Mouse (Mus musculus): ENCODE measurements at regions not wholly inside any gene's neighbourhood (a gene's known extent, or its start where the extent isn't known, plus 50 kb on each side); places are given as distances from the start of the nearest gene placed in this dataset.

DNA sequence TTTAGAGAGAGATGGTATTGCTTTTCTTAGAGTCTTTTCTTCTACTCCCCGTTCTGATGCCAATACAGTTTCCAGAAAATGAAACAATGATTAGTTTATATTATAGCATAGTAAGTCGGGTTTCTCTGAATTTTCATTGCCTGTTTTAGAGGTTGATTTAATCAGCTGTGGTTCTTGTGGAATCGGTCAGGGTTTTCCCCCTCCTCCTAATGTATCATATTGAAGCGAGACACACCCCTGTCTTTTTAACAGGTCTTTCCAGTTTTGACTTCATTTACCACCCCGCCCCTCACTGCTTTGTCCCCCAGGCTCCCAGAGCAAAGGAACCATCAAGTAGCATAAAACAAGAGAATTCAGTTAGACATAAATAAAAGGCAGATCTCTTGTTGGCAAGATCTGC lies 315.1 kb upstream of the Adgrl2 start:
- WGBS: 25% methylated on average over 5 of the region's 5 CpGs
- Histone ChIP-seq H3K4me3 (ENCODE audit: control insufficient read depth, insufficient read depth, low read length) (no peak overlapping the region), H3K27me3 (ENCODE audit: control insufficient read depth, insufficient read depth, low read length) (no peaks in the 10 kb centered on the region), H3K36me3 (ENCODE audit: control insufficient read depth, insufficient read depth, low read length) (no peaks in the 10 kb centered on the region), H3K4me1 (replicated peaks; ENCODE audit: control insufficient read depth, insufficient read depth, low read length) (no peaks in the 10 kb centered on the region), H3K27ac (ENCODE audit: control insufficient read depth, insufficient read depth, low read length) (no peak overlapping the region)
- no peak for DNase-seq
- no peak for TF ChIP-seq POLR2A (IDR thresholded peaks at IDR 0.05; ENCODE audit: control insufficient read depth, extremely low read depth, insufficient read depth, low read length, poor library complexity)
- TF ChIP-seq CTCF (IDR thresholded peaks at IDR 0.05; ENCODE audit: borderline replicate concordance, control insufficient read depth, extremely low read depth, insufficient read depth, low read length, poor library complexity): no peak

DNA sequence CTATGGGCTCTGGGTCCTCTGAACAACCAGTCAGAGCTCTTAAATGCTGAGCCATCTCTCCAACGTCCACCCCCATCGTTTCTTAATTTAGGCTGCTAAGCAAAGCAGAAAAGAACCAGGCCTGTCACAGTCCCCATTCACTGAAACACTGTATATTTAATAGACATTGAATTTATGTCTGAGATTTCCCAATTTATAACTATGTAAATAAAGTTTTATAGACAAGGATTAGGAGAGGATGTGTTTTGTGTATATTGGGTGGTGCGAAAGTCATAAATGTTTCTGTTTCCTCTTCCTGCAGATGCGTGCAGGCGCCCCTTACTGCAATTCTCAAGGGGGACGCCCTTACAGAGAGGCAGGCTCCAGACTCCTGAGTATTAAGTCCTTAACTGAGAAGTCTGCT lies 314.7 kb upstream of the Adgrl2 start:
- Histone ChIP-seq H3K36me3 (ENCODE audit: control insufficient read depth, insufficient read depth, low read length) (no peaks in the 10 kb centered on the region), H3K27ac (ENCODE audit: control insufficient read depth, insufficient read depth, low read length) (no peak overlapping the region), H3K4me1 (replicated peaks; ENCODE audit: control insufficient read depth, insufficient read depth, low read length) (no peaks in the 10 kb centered on the region), H3K27me3 (ENCODE audit: control insufficient read depth, insufficient read depth, low read length) (no peaks in the 10 kb centered on the region), H3K4me3 (ENCODE audit: control insufficient read depth, insufficient read depth, low read length) (no peak overlapping the region)
- 60% methylated on average over 6 of the region's 6 CpGs for WGBS
- no peak for DNase-seq
- TF ChIP-seq POLR2A (IDR thresholded peaks at IDR 0.05; ENCODE audit: control insufficient read depth, extremely low read depth, insufficient read depth, low read length, poor library complexity) (no peak), CTCF (IDR thresholded peaks at IDR 0.05; ENCODE audit: borderline replicate concordance, control insufficient read depth, extremely low read depth, insufficient read depth, low read length, poor library complexity) (no peak)

DNA sequence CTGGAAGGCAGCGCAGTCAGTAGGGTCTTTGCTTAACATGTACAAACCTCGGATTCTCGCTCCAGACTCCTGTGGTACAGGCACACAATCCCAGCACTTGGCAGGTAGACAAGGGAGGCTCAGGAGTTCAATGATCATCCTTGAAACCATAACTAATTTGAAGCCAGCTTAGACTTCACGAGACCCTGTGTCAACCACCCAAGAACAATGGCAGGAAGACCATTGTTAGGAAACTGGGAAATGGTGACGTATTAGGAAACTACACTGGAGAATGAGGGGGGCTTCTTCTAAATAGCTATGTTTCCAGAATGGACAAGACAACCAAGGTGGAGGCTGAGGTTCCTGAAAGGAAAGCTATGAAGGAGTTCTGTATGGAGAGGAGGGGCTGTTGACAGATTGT lies 313.1 kb upstream of the Adgrl2 start:
- 96% methylated on average over 5 of the region's 5 CpGs for WGBS

GRCm38 (mm10) chr3:149300002-149300401 lies 309.6 kb upstream of the Adgrl2 start:
- TF ChIP-seq CTCF (IDR thresholded peaks at IDR 0.05; ENCODE audit: borderline replicate concordance, control insufficient read depth, extremely low read depth, insufficient read depth, low read length, poor library complexity): no peak
- no peak for TF ChIP-seq POLR2A (IDR thresholded peaks at IDR 0.05; ENCODE audit: control insufficient read depth, extremely low read depth, insufficient read depth, low read length, poor library complexity)

More for the DNA sequence above, 313.1 kb upstream of the Adgrl2 start:
- no peak for TF ChIP-seq CTCF (IDR thresholded peaks at IDR 0.05; ENCODE audit: borderline replicate concordance, control insufficient read depth, extremely low read depth, insufficient read depth, low read length, poor library complexity)
- TF ChIP-seq POLR2A (IDR thresholded peaks at IDR 0.05; ENCODE audit: control insufficient read depth, extremely low read depth, insufficient read depth, low read length, poor library complexity): no peak
- H3K4me1 ChIP-seq (replicated peaks; ENCODE audit: control insufficient read depth, insufficient read depth, low read length): no peaks in the 10 kb centered on the region
- no peaks in the 10 kb centered on the region for H3K27me3 ChIP-seq (ENCODE audit: control insufficient read depth, insufficient read depth, low read length)
- no peaks in the 10 kb centered on the region for H3K36me3 ChIP-seq (ENCODE audit: control insufficient read depth, insufficient read depth, low read length)
- no peak for DNase-seq
- no peak overlapping the region for H3K4me3 ChIP-seq (ENCODE audit: control insufficient read depth, insufficient read depth, low read length)
- H3K27ac ChIP-seq (ENCODE audit: control insufficient read depth, insufficient read depth, low read length): no peak overlapping the region

GRCm38 (mm10) chr3:149296419-149296962 lies 306.1 kb upstream of the Adgrl2 start:
- WGBS: 97% methylated on average over 10 of the region's 10 CpGs
- no peak overlapping the region for H3K4me3 ChIP-seq (ENCODE audit: control insufficient read depth, insufficient read depth, low read length)
- no peak for TF ChIP-seq POLR2A (IDR thresholded peaks at IDR 0.05; ENCODE audit: control insufficient read depth, extremely low read depth, insufficient read depth, low read length, poor library complexity)
- no peak for TF ChIP-seq CTCF (IDR thresholded peaks at IDR 0.05; ENCODE audit: borderline replicate concordance, control insufficient read depth, extremely low read depth, insufficient read depth, low read length, poor library complexity)
- H3K27me3 ChIP-seq (ENCODE audit: control insufficient read depth, insufficient read depth, low read length): no peaks in the 10 kb centered on the region
- no peak for DNase-seq
- no peaks in the 10 kb centered on the region for H3K36me3 ChIP-seq (ENCODE audit: control insufficient read depth, insufficient read depth, low read length)
- no peak overlapping the region for H3K27ac ChIP-seq (ENCODE audit: control insufficient read depth, insufficient read depth, low read length)
- H3K4me1 ChIP-seq (replicated peaks; ENCODE audit: control insufficient read depth, insufficient read depth, low read length): no peaks in the 10 kb centered on the region

More at GRCm38 (mm10) chr3:149300002-149300401, 309.6 kb upstream of the Adgrl2 start:
- 87% methylated on average over 4 of the region's 4 CpGs for WGBS
- DNase-seq: no peak
- Histone ChIP-seq H3K4me1 (replicated peaks; ENCODE audit: control insufficient read depth, insufficient read depth, low read length) (no peaks in the 10 kb centered on the region), H3K36me3 (ENCODE audit: control insufficient read depth, insufficient read depth, low read length) (no peaks in the 10 kb centered on the region), H3K27ac (ENCODE audit: control insufficient read depth, insufficient read depth, low read length) (no peak overlapping the region), H3K27me3 (ENCODE audit: control insufficient read depth, insufficient read depth, low read length) (no peaks in the 10 kb centered on the region), H3K4me3 (ENCODE audit: control insufficient read depth, insufficient read depth, low read length) (no peak overlapping the region)

DNA sequence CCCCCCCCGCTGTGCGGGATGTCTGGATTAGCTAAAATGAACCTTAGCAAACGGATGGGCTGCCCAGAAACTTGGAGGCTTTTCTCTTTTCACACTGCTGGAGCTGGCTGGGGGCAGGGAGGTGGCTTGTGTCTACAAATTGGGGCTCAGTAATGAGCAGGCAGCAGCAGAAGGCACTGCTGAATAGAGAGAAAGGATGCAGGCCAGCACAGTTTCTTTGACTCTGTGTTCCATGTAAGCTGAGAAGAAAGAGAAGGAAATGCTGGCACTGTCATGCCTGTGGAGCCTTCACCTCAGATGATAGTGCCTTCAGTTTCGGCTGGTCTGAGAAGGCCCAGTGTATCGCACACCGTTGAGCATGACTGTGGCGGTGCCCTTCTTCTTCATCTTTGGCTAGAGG lies 305.6 kb upstream of the Adgrl2 start:
- Histone ChIP-seq H3K27ac (ENCODE audit: control insufficient read depth, insufficient read depth, low read length) (no peak overlapping the region), H3K4me3 (ENCODE audit: control insufficient read depth, insufficient read depth, low read length) (no peak overlapping the region), H3K27me3 (ENCODE audit: control insufficient read depth, insufficient read depth, low read length) (no peaks in the 10 kb centered on the region), H3K4me1 (replicated peaks; ENCODE audit: control insufficient read depth, insufficient read depth, low read length) (no peaks in the 10 kb centered on the region), H3K36me3 (ENCODE audit: control insufficient read depth, insufficient read depth, low read length) (no peaks in the 10 kb centered on the region)
- no peak for TF ChIP-seq POLR2A (IDR thresholded peaks at IDR 0.05; ENCODE audit: control insufficient read depth, extremely low read depth, insufficient read depth, low read length, poor library complexity)
- TF ChIP-seq CTCF (IDR thresholded peaks at IDR 0.05; ENCODE audit: borderline replicate concordance, control insufficient read depth, extremely low read depth, insufficient read depth, low read length, poor library complexity): no peak
- WGBS: 88% methylated on average over 5 of the region's 7 CpGs
- no peak for DNase-seq

Measured in thymus, adult 2 months (tissue).